Mouse (Mus musculus): ENCODE results near the gene Dnah5.

DNA sequence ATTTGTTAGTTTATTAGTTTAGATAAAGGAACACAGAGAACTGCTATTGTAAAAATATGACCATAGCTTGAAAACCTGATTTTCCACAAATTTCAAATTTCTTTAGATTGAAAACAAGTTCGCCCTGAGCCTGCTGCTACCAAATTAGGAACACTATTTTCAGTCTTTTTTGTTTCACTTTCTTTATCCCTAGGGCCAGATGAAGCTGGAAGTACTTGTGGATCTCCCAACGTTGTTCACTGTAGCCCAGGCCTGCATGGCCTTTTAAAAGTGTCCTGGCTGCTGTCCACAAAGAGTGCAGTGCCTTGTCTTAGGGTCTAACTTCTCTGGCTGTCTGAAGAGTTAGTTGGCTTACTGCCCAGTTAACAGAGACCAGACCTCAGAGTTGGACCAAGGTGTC, 201.6 kb downstream of the Dnah5 start:
- TF ChIP-seq CTCF (IDR thresholded peaks at IDR 0.05) = no peak
- TF ChIP-seq POLR2A (IDR thresholded peaks at IDR 0.05; ENCODE audit: insufficient read depth, low read depth, low read length) = no peak
- TF ChIP-seq EP300 (IDR thresholded peaks at IDR 0.05; ENCODE audit: insufficient read depth, low read depth, low read length) = no peak
